Mouse (Mus musculus) forebrain, embryonic 14.5 days (tissue): ENCODE results near the gene Zfp239. TPM values are rescaled to one million over a fixed set of nuclear protein-coding genes. Genes with fewer than 3 reads are reported as not detected.

Experiments used
- ATAC-seq: fragments of 200-750 bp; cut with Nextera tagmentation; 2 replicates; pipeline ENCODE4 v1.8.0; 2017; ENCODE audit warnings: mild to moderate bottlenecking, moderate library complexity
- DNase-seq: peaks from one replicate; pipeline ENCODE4 v3.0.0-alpha.2; 2015; ENCODE audit warnings: low spot score
- H3K27ac ChIP-seq: fragments of 300-500 bp; sonication (generic); 2 replicates; pipeline ENCODE4 v1.5.1; 2014; ENCODE audit warnings: low read depth, mild to moderate bottlenecking, control low read depth, low read length, moderate library complexity
- H3K27me3 ChIP-seq: fragments of 300-500 bp; sonication (generic); replicated peaks from 2 replicates; pipeline ENCODE4 v1.6.1; 2014; ENCODE audit warnings: low read length, control low read depth, mixed read lengths; ENCODE audit not compliant: control insufficient read depth, insufficient read depth
- H3K36me3 ChIP-seq: fragments of 300-500 bp; sonication (generic); 2 replicates; pipeline ENCODE4 v1.6.1; 2014; ENCODE audit warnings: low read length, control low read depth; ENCODE audit not compliant: control insufficient read depth, insufficient read depth
- H3K4me1 ChIP-seq: fragments of 300-500 bp; sonication (generic); 2 replicates; pipeline ENCODE4 v1.6.1; 2014; ENCODE audit warnings: antibody characterized with exemption, low read length, control low read depth; ENCODE audit not compliant: control insufficient read depth, insufficient read depth
- H3K4me2 ChIP-seq: fragments of 300-500 bp; sonication (generic); 2 replicates; pipeline ENCODE4 v1.6.1; 2014; ENCODE audit warnings: mild to moderate bottlenecking, control low read depth, low read length
- H3K4me3 ChIP-seq: fragments of 300-500 bp; sonication (generic); 2 replicates; pipeline ENCODE4 v1.5.1; 2014; ENCODE audit warnings: low read depth, low read length, control low read depth
- H3K9ac ChIP-seq: fragments of 300-500 bp; sonication (generic); 2 replicates; pipeline ENCODE4 v1.6.1; 2014; ENCODE audit warnings: mild to moderate bottlenecking, low read length, control low read depth, moderate library complexity
- H3K9me3 ChIP-seq: fragments of 300-500 bp; sonication (generic); replicated peaks from 2 replicates; pipeline ENCODE4 v1.6.1; 2016; ENCODE audit warnings: low read length, control low read depth, mixed read lengths; ENCODE audit not compliant: control insufficient read depth
- WGBS: fragments of 180-500 bp; shearing (Covaris S2); extraction: QIAGEN DNeasy Blood & Tissue Kit; methylation state at CpG from one replicate; pipeline ENCODE4 v1.1.7; 2014; 5-methylcytosine and 5-hydroxymethylcytosine counted together
- polyA plus RNA-seq: library from polyadenylated mRNA; unstranded; fragments of >200 nt; fragmentation: Nextera tagmentation; extraction: Ambion mirVana; gene quantifications from 2 replicates; pipeline ENCODE4 v1.2.1, GENCODE M21; 2014

Gene Zfp239
- polyA plus RNA-seq, 1 experiment from 2014 or later = 14.9 TPM

- peak; percentile 52 for ATAC-seq
- Histone ChIP-seq H3K4me3 (peak overlapping the region; percentile 89), H3K36me3 (no peaks in the 10 kb centered on the region), H3K27ac (peak overlapping the region; percentile 88), H3K9ac (peak overlapping the region; percentile 82), H3K27me3 (no peaks in the 10 kb centered on the region), H3K4me1 (peaks cover 13% of the 10 kb centered on the region), H3K9me3 (no peaks in the 10 kb centered on the region), H3K4me2 (peak overlapping the region; percentile 98)
- DNase-seq = peak; percentile 83
- WGBS = under 1% methylated on average over 67 of the region's 77 CpGs
Measured at GRCm38 (mm10) chr6:117907301-117907978, 45.5 kb downstream of the Zfp239 start.

GRCm38 (mm10) chr6:117907979-117908355 is 46.1 kb downstream of the Zfp239 start:
- Histone ChIP-seq H3K27ac (peak overlapping the region; percentile 88; the same call in 1 of the 2 replicates), H3K9me3 (no peaks in the 10 kb centered on the region), H3K4me3 (peak overlapping the region; percentile 89), H3K27me3 (no peaks in the 10 kb centered on the region), H3K9ac (peak overlapping the region; percentile 82), H3K36me3 (no peaks in the 10 kb centered on the region), H3K4me1 (peaks cover 13% of the 10 kb centered on the region), H3K4me2 (peak overlapping the region; percentile 98)
- no peak for ATAC-seq
- no peak for DNase-seq
- 0% methylated on average over 26 of the region's 26 CpGs for WGBS

- under 1% methylated on average over 14 of the region's 14 CpGs for WGBS
- Histone ChIP-seq H3K4me1 (peaks cover 13% of the 10 kb centered on the region), H3K27ac (no peak overlapping the region), H3K9me3 (no peaks in the 10 kb centered on the region), H3K36me3 (no peaks in the 10 kb centered on the region), H3K27me3 (no peaks in the 10 kb centered on the region), H3K4me2 (peak overlapping the region; percentile 98), H3K9ac (peak overlapping the region; percentile 82), H3K4me3 (peak overlapping the region; percentile 89)
- DNase-seq (no peak), ATAC-seq (no peak)
Measured at GRCm38 (mm10) chr6:117908424-117908900, 46.6 kb downstream of the Zfp239 start.

GRCm38 (mm10) chr6:117910120-117910661 is 48.3 kb downstream of the Zfp239 start:
- Histone ChIP-seq H3K9ac (no peak overlapping the region), H3K36me3 (no peaks in the 10 kb centered on the region), H3K9me3 (no peaks in the 10 kb centered on the region), H3K4me1 (peaks cover 13% of the 10 kb centered on the region), H3K27ac (no peak overlapping the region), H3K27me3 (no peaks in the 10 kb centered on the region), H3K4me2 (no peak overlapping the region), H3K4me3 (no peak overlapping the region)
- ATAC-seq (no peak), DNase-seq (no peak)
- WGBS = 91% methylated on average over 6 of the region's 6 CpGs

- H3K9ac ChIP-seq = no peak overlapping the region
- peaks cover 20% of the 10 kb centered on the region for H3K4me1 ChIP-seq
- no peak overlapping the region for H3K27ac ChIP-seq
- no peaks in the 10 kb centered on the region for H3K36me3 ChIP-seq
- ATAC-seq = no peak
- no peaks in the 10 kb centered on the region for H3K9me3 ChIP-seq
- no peaks in the 10 kb centered on the region for H3K27me3 ChIP-seq
- no peak for DNase-seq
- no peak overlapping the region for H3K4me2 ChIP-seq
- H3K4me3 ChIP-seq = no peak overlapping the region
Measured at GRCm38 (mm10) chr6:117914541-117914940, 52.6 kb downstream of the Zfp239 start.

GRCm38 (mm10) chr6:117916205-117916736 is 54.4 kb downstream of the Zfp239 start:
- WGBS = 2% methylated on average over 12 of the region's 12 CpGs

GRCm38 (mm10) chr6:117916737-117917426 is 55.0 kb downstream of the Zfp239 start:
- Histone ChIP-seq H3K27ac (peak overlapping the region; percentile 63), H3K27me3 (no peaks in the 10 kb centered on the region), H3K9me3 (no peaks in the 10 kb centered on the region), H3K9ac (peak overlapping the region; percentile 64), H3K36me3 (peaks cover 2% of the 10 kb centered on the region; the same call in 1 of the 2 replicates), H3K4me3 (peak overlapping the region; percentile 53), H3K4me2 (peak overlapping the region; percentile 79), H3K4me1 (peaks cover 21% of the 10 kb centered on the region)
- ATAC-seq (peak; percentile 92), DNase-seq (peak; percentile 72)
- under 1% methylated on average over 56 of the region's 62 CpGs for WGBS

More at GRCm38 (mm10) chr6:117916205-117916736, 54.4 kb downstream of the Zfp239 start:
- peak overlapping the region; percentile 64 for H3K9ac ChIP-seq
- ATAC-seq (no peak), DNase-seq (no peak)
- H3K9me3 ChIP-seq = no peaks in the 10 kb centered on the region
- peak overlapping the region; percentile 53 for H3K4me3 ChIP-seq
- H3K27ac ChIP-seq = 0 out of 2 replicates have a peak overlapping the region, but pooled peaks have one; percentile 63
- H3K4me1 ChIP-seq = peaks cover 21% of the 10 kb centered on the region
- H3K4me2 ChIP-seq = peak overlapping the region; percentile 79
- H3K27me3 ChIP-seq = no peaks in the 10 kb centered on the region
- no peaks in the 10 kb centered on the region for H3K36me3 ChIP-seq

- Histone ChIP-seq H3K27ac (peak overlapping the region; percentile 63), H3K4me2 (peak overlapping the region; percentile 79), H3K27me3 (no peaks in the 10 kb centered on the region), H3K9me3 (no peaks in the 10 kb centered on the region), H3K9ac (peak overlapping the region; percentile 64), H3K36me3 (peaks cover 3% of the 10 kb centered on the region; the same call in 1 of the 2 replicates), H3K4me1 (peaks cover 21% of the 10 kb centered on the region), H3K4me3 (peak overlapping the region; percentile 53)
- under 1% methylated on average over 21 of the region's 21 CpGs for WGBS
- ATAC-seq (peak; percentile 74), DNase-seq (peak; percentile 70)
Measured at GRCm38 (mm10) chr6:117917576-117917975, 55.7 kb downstream of the Zfp239 start.
